Mouse (Mus musculus): ENCODE measurements around the gene Cyp27b1. TPM values are rescaled to one million over a fixed set of nuclear protein-coding genes. Genes with fewer than 3 reads are reported as not detected.
A peak's percentile ranks its signal among the peaks of the same experiment; 100 is the strongest.

The Cyp27b1 gene
- polyA plus RNA-seq, 1 experiment, result not detected

DNA sequence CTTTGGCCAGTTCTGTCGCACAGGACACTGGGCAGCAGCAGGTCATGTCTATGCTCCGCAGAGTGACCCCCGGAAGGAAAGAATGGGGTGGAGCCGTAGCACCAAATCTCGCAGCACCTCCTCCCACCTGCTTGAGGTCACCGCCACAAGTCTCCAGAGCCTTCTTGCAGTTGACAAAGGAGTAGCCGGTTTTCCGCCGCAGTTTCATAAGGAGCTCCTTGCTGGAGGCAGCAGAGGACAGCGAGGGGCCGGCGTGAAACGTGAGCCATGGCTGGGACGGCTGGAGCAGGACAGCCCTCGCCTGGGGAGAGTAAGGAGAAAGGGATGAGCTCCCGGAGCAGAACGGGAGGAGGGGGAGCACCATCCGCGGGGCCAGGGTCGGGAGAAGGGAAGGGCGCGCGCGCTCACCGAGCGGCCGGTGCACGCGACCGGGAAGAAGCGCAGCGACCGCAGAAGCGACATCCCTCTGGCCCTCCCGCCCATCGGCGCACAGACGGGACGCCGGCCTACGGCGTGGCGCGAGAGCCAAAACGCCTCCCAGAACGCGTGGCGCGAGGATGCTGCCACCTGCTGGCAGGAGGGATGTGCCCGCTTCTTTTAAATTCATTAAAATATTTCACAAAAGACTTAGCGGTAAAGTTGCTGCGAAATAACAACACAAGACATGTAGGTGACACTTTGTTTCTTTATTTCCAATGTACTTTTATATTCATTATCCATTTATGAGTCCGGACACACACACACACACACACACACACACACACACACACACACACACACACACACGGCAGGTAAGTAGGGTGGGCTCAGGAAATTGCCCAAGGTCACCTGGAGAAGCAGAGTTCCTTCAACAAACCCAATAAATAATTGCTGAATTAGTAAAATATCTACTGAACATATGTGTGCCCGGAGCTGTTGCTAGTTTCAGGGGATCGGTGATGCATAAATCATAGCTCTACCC, 17.4 kb upstream of the Cyp27b1 start, which contains the start of gene Tsfm:
Gene Tsfm (minus strand): TSS at position 505 of the 961 bp plus-strand sequence.
- peak; percentile 86 for TF ChIP-seq CTCF (IDR thresholded peaks at IDR 0.05; ENCODE audit: low read depth, low read length)
- TF ChIP-seq POLR2A (IDR thresholded peaks at IDR 0.05; ENCODE audit: borderline replicate concordance, low read depth, low read length), result no peak; the same call in 1 of the 2 replicates
- H3K27ac ChIP-seq (ENCODE audit: insufficient read depth, low read depth, low read length), result peak within 1 kb of the TSS; percentile 52
- H3K4me1 ChIP-seq (ENCODE audit: control insufficient read depth, insufficient read depth, low read length), result no peaks in the 10 kb centered on the region
- peak within 1 kb of the TSS; percentile 95 for H3K4me3 ChIP-seq (ENCODE audit: insufficient read depth, low read length)

DNA sequence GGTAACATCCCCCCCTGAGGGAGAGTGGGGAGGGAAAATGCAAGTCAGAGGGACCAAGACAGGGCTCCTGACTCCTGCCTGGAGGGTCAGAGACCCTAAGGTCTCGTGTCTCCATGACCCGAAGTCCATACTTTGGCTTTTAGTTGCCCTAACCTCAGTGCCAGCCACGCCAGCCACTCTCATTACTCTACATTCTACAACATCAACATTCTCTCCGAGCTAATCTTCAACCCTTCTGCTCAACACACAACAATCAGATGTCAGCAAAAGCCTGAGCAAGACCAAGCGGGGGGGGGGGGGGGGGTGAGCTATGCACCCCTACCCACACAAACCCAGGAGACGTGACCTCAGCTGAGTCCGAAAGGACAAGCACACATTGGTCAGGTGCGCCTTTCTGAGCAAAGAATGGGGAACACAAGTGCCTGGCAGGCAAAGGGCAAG, 14.7 kb upstream of the Cyp27b1 start:
- H3K27ac ChIP-seq (ENCODE audit: insufficient read depth, low read depth, low read length), result no peak overlapping the region
- no peak overlapping the region for H3K4me3 ChIP-seq (ENCODE audit: insufficient read depth, low read length)
- no peak for TF ChIP-seq POLR2A (IDR thresholded peaks at IDR 0.05; ENCODE audit: borderline replicate concordance, low read depth, low read length)
- no peak for TF ChIP-seq CTCF (IDR thresholded peaks at IDR 0.05; ENCODE audit: low read depth, low read length)
- no peaks in the 10 kb centered on the region for H3K4me1 ChIP-seq (ENCODE audit: control insufficient read depth, insufficient read depth, low read length)

DNA sequence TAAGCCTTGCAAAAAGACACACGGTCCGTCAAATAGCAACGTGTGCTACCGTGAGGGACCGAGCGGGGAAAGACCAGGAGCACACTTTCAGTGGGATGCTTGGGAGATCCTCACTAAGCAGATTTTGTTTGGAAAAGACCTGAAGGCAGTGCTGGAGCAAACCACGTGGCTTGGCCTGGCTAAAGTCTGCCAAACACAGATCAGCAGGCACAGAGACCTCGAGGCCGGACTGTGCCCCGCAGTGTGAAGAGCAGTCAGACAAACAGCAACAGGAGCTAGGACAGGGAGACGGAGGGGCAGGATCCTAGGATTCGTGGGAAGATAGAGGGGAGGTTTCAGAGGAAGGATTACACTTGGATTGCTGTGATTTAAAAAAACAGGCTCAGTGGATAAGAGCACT, 11.8 kb upstream of the Cyp27b1 start:
- no peak overlapping the region for H3K4me3 ChIP-seq (ENCODE audit: insufficient read depth, low read length)
- H3K4me1 ChIP-seq (ENCODE audit: control insufficient read depth, insufficient read depth, low read length), result no peaks in the 10 kb centered on the region
- no peak overlapping the region for H3K27ac ChIP-seq (ENCODE audit: insufficient read depth, low read depth, low read length)
- TF ChIP-seq CTCF (IDR thresholded peaks at IDR 0.05; ENCODE audit: low read depth, low read length), result no peak
- TF ChIP-seq POLR2A (IDR thresholded peaks at IDR 0.05; ENCODE audit: borderline replicate concordance, low read depth, low read length), result no peak

DNA sequence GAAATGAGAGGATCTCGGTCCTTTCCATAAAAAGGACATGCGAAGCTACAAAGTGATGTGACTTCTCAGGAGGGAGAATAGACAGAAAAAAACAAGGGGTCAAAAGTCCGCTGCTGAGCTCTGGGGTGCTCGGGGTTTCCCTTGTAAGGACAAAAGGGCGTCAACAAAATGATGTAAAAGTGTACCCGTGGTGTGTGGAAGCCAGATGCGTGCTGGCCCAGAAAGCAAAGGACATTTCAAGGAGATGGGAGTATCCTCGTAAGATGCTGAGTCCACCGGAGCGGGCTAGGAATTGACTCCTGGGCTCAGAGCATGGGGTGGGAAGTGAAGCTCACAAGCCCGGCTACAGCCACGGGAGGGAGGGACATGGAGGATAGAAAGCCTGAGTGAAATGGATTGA, 10.4 kb upstream of the Cyp27b1 start:
- H3K27ac ChIP-seq (ENCODE audit: insufficient read depth, low read depth, low read length), result no peak overlapping the region
- H3K4me1 ChIP-seq (ENCODE audit: control insufficient read depth, insufficient read depth, low read length), result peaks cover 3% of the 10 kb centered on the region; the same call in 1 of the 2 replicates
- no peak overlapping the region for H3K4me3 ChIP-seq (ENCODE audit: insufficient read depth, low read length)
- no peak for TF ChIP-seq CTCF (IDR thresholded peaks at IDR 0.05; ENCODE audit: low read depth, low read length)
- no peak for TF ChIP-seq POLR2A (IDR thresholded peaks at IDR 0.05; ENCODE audit: borderline replicate concordance, low read depth, low read length)

DNA sequence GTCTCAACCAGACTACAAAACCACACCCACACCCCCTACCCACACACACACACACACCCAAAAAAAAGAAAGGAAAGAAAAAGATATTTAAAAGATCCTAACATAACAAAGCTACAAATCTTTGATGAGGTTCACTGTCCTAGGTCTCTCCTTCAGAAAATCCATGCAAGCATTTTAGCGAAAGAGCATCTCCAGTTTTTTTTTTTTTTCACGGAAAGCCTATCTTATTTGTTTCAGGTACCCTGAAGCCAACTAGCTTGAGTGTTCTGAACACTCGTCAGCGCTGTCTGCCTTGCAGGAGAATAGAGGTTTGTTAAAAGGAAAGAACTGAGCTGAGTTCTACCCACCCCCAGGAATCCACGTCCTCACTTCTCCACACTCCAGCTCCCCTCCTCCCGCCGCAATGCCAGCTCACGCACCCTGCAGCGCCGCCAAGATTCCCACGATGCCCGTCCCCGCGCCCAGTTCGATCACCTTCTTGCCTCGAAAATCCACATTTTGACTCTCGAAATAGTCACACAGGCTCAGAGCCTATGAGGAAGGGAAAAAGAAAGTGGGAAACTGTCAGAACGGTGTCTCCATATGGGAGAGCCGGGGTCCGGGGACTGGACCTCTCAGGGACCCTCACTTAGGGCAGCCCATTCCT, 7.4 kb upstream of the Cyp27b1 start:
- no peak for TF ChIP-seq POLR2A (IDR thresholded peaks at IDR 0.05; ENCODE audit: borderline replicate concordance, low read depth, low read length)
- no peak for TF ChIP-seq CTCF (IDR thresholded peaks at IDR 0.05; ENCODE audit: low read depth, low read length)
- peak overlapping the region; percentile 99 for H3K4me3 ChIP-seq (ENCODE audit: insufficient read depth, low read length)
- H3K4me1 ChIP-seq (ENCODE audit: control insufficient read depth, insufficient read depth, low read length), result peaks cover 9% of the 10 kb centered on the region
- H3K27ac ChIP-seq (ENCODE audit: insufficient read depth, low read depth, low read length), result no peak overlapping the region

DNA sequence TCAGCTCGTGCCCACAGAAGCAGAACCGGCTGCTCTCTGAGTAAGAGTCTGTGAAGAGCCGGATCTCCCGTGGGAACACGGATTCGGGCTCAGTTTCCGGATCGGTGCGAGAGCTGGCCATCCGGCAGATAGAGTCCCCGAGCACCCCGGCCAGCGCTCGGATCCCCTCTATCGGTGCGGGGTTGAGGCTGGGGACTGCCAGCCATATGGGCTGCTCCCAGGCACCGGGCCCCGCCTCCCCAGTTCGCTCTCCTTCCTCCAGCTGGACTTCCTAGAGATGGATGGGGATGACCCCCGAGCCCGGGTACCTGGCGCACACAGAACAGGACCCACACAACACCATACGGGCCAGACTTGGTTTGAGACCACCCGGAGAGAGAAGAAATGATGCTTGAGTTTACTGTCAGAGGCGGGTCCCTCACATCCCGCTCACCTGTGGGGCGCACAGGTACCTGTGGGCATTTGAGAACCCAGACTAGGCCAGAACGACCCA, 6.7 kb upstream of the Cyp27b1 start, which contains the start of the genes Mettl1 and Eef1akmt3:
Gene Mettl1 (plus strand): TSS at position 141 of the 493 bp plus-strand sequence.
Gene Eef1akmt3 (minus strand): TSS at position 240 of the 493 bp plus-strand sequence.
- Histone ChIP-seq H3K27ac (ENCODE audit: insufficient read depth, low read depth, low read length) (peak within 1 kb of the TSS; percentile 36; the same call in 1 of the 2 replicates), H3K4me3 (ENCODE audit: insufficient read depth, low read length) (peak within 1 kb of the TSS; percentile 99), H3K4me1 (ENCODE audit: control insufficient read depth, insufficient read depth, low read length) (peaks cover 9% of the 10 kb centered on the region)
- TF ChIP-seq CTCF (IDR thresholded peaks at IDR 0.05; ENCODE audit: low read depth, low read length), result no peak
- TF ChIP-seq POLR2A (IDR thresholded peaks at IDR 0.05; ENCODE audit: borderline replicate concordance, low read depth, low read length), result no peak

DNA sequence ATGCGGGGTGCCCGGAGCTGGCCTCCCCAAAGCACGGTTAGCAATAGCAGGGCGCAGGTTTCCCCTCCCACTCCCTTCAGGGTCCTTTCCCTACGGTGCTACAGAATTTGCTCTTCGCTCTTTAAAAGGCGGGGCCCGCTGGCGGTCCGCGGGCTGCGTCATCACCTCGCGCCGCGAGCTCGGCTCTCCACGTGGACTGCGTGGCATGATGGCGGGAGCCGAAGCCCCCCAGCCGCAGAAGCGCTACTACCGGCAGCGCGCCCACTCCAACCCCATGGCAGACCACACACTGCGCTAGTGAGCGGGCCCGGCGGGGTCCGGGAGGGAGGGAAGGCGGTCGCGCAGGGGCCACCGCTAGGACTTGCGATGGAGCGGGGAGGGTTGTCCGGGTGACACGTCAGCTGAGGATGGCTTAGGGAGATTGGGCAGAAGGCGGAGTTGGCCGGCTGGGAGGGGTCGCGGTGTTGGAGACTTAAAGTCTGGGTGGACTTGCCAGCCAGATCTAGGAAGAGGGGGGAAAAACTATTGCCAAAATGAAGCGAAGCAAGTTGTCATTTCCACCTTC, 6.2 kb upstream of the Cyp27b1 start:
- Histone ChIP-seq H3K4me3 (ENCODE audit: insufficient read depth, low read length) (peak overlapping the region; percentile 99), H3K27ac (ENCODE audit: insufficient read depth, low read depth, low read length) (peak overlapping the region; percentile 36; the same call in 1 of the 2 replicates)
- no peak for TF ChIP-seq CTCF (IDR thresholded peaks at IDR 0.05; ENCODE audit: low read depth, low read length)
- no peak for TF ChIP-seq POLR2A (IDR thresholded peaks at IDR 0.05; ENCODE audit: borderline replicate concordance, low read depth, low read length)

DNA sequence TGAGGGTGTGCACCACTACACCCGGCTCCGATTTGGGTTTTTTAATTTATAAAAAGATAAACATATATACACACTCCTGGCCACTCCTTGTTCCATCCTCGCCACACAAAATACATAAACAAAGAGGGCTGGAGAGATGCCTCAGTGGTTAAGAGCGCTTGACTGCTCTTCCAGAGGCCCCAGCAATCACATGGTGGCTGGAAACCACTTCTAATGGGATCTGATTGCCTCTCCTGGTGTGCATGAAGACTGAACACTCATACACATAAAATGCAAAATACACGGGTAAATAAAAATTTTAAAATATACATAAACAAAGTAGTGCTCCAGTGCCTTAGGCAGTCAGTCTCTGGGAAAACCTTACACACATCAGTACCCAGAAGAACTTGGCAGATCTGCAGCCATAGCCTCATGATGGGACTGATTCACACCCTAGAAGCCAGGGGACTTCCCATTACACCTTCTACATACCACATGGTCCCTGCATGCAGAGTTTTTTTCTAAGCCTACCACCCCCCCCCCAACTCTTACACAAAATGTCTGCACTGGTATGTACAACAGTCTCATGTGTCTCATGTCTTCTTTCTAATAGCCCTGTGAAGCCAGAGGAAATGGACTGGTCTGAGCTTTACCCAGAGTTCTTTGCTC, 5.5 kb upstream of the Cyp27b1 start:
- TF ChIP-seq POLR2A (IDR thresholded peaks at IDR 0.05; ENCODE audit: borderline replicate concordance, low read depth, low read length), result no peak
- TF ChIP-seq CTCF (IDR thresholded peaks at IDR 0.05; ENCODE audit: low read depth, low read length), result no peak
- H3K4me3 ChIP-seq (ENCODE audit: insufficient read depth, low read length), result peak overlapping the region; percentile 99
- H3K4me1 ChIP-seq (ENCODE audit: control insufficient read depth, insufficient read depth, low read length), result peaks cover 9% of the 10 kb centered on the region
- H3K27ac ChIP-seq (ENCODE audit: insufficient read depth, low read depth, low read length), result peak overlapping the region; percentile 31; the same call in 1 of the 2 replicates

More for the DNA sequence above, 6.2 kb upstream of the Cyp27b1 start:
- peaks cover 9% of the 10 kb centered on the region for H3K4me1 ChIP-seq (ENCODE audit: control insufficient read depth, insufficient read depth, low read length)

DNA sequence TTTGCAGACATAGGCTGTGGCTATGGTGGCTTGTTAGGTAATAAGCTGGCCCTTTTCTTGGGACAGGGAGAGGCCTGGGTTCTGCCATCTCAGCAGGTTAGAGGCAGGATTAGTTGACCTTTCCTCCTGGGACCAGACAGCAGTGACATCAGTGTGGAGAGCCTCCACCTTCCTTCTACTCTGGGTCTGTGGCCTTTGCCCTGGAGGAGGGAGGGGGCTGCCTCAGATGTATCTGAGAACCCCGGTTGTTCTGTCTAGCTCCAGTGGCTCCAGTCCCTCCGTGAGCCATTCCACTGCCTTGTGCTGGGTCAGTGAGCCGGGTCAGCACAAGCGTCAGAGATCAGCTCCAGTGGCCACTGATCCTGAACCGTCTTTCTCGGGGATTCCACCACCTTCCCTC, 4.9 kb upstream of the Cyp27b1 start:
- no peak for TF ChIP-seq CTCF (IDR thresholded peaks at IDR 0.05; ENCODE audit: low read depth, low read length)
- no peak for TF ChIP-seq POLR2A (IDR thresholded peaks at IDR 0.05; ENCODE audit: borderline replicate concordance, low read depth, low read length)
- H3K4me1 ChIP-seq (ENCODE audit: control insufficient read depth, insufficient read depth, low read length), result peaks cover 9% of the 10 kb centered on the region
- no peak overlapping the region for H3K27ac ChIP-seq (ENCODE audit: insufficient read depth, low read depth, low read length)
- no peak overlapping the region for H3K4me3 ChIP-seq (ENCODE audit: insufficient read depth, low read length)
